Mouse (Mus musculus) cerebellum, postnatal 25 days (tissue): ENCODE measurements at regions not wholly inside any gene's neighbourhood (a gene's known extent, or its start where the extent isn't known, plus 50 kb on each side); places are given as distances from the start of the nearest gene placed in this dataset.

ENCODE experiments used
- DNase-seq, 2 experiments: peaks; one replicate each; pipeline ENCODE4 v3.0.0; 2021; ENCODE audit warnings: mixed read lengths in 2 of 2

DNA sequence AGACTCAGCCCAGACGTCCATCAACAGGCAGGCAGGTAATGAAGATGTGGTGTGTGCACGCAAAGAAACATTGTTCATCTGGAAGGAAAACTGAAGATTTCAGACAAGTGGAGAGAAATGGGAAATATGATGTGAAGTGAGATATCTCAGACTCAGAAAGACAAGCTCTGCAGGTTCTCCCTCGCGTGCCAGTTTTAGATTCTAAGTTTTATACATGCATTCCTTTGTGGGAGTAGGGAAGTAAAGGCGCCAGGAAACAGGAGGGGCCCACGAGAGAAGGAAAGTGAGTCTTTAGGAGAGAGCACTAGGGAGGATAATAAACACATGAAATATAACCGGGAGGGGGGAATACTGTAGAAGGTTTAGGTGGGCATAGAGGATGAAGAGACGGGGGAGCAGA is 223.7 kb downstream of the Ptpru start:
- no peak for DNase-seq

DNA sequence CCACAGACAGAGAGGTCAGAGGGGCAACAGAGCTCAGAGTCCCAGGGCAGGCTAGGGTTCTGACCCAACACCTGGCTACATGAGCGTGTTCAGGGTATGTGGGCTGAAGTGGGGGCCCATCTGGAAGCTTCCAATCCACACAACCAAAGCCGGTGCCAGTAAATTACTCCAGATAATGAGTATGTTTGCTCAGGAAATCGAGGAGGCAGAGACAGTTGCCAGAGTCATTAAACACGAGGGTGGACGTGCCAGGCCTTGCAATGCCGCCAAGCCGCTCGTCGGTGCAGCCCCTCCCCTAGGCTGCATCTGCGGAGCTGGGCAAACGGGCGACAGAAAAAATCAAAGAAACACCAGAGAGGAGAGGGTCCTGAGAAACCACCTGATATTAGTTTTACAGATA is 222.5 kb downstream of the Ptpru start:
- no peak for DNase-seq

DNA sequence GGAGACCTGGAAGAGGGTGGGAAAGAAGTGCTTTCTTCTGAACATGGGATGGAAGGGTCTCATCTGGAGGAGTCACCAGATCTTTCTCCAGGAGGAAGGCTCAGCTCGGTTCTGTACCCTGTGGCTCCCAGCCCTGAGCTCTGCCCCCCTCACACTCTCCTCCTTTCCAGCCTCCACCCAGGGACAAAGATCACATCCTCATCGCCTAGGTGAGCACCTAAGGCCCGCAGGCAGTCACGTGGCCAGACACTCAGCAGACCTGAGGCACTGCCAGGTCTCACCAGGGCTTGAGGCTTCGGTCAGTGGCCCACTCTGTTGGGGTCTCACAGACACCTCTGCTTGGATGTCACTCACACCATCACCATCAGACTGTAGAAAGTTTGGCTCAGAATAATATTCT is 200.0 kb downstream of the Ptpru start:
- DNase-seq, result no peak

DNA sequence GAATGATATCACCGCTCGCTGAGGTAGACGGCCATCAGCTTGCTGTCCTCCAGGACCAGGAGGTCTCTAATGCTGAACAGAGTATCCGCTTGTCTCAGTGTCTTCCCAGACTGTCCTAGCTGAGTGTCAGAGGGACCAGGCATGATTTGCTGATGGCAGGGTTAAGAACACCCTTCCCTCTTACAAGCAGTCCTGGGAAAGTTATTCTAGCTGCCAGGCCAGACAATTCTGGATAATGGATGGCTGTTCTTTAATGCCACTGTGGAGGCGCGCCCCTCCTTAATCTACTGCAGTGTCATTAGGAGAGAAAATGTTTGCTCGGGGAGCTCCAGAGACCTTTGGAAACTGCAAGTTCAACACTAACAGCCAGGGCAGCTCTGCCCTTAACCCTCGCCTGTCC is 182.1 kb downstream of the Ptpru start:
- DNase-seq, result no peak

DNA sequence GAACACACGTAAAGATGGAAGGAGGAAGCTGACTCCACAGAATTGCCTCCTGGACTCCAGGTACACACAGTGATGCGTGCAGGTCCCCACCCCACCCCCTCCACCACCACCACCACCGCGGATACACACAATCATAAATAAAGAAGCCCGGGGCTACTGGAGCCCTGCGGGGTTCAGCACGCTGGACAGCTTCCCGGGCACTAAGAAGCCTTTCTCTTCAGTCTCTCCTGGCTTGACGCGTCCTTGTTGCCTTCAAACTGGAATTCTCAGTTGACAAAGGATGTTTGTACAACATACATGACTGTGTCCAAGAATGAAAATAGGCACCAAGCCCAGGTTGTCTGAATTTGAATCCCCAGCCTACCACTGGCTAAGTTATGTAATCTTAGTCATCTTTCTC is 180.2 kb downstream of the Ptpru start:
- no peak for DNase-seq

DNA sequence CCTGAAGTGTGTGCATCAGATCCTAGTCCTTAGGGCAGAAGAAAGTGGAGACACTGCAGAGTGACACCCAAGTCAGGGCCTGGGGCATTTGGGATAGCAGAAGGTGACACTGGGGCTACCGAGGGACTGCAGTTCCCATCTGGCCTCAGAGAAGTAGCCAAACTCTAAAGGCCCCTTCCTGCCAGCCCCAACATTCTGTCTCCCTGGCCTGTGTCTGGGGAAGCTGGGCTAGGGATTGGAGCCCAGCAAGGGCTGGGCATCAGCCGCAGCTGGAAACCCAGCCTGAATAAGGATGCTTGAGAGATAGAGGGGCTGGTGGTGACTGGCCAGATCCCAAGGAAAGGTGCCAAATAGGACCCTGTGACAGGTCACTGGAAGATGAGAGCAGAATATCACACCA is 177.2 kb downstream of the Ptpru start:
- no peak for DNase-seq

DNA sequence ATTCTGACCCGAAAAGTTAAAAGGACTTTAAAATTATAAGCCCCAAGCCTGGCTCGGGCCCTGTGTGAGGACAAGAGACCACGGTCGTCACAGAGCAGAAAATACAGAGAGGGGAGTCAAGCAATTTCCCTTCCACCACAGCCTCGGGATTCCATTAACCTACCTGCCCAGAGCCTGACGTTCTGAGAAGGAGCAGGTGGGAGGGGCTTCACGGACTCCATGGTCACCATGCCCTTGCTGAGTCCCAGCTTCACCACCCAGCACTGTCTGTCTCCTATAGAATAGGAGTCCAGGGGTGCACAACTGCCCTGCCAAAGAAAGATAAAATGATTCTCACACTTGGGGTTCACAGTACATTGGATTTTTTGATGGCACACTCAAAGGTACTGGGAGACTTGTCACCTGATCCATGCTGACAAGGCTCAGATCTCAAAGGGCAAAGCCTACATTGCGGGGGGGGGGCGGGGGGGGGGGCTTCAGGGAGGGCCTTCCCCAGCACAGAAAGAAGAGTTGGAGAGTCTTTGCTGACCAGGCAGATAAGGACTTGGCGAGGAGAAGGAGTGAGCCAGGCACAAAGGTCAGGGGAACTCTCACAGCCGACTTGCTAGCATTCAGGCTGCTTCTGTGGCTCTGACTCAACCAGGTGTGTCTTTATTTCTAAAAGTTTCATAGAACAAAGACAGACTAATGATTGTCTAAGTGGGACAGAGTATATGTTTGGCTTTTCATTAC is 166.1 kb downstream of the Ptpru start:
- DNase-seq, result no peak

DNA sequence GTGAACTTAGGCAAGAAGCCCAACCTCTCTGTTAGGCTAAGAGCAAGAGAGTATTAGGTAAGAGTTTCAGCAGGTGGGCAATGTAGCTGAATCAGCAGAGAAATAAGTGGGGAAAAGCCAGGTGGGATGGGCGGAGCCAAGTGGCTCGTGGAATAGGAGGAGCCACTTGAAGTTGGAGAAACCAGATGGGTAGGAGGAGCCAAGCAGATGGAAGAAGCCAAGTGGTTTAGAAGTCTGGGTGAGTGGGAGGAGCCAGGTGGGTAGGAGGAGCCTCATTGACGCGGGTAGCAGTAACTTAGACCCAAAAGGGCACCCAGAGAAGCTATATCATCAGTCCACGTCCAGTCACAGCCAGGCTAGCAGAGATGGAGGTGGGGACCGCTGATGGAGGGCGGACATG is 160.1 kb downstream of the Ptpru start:
- DNase-seq, result no peak

DNA sequence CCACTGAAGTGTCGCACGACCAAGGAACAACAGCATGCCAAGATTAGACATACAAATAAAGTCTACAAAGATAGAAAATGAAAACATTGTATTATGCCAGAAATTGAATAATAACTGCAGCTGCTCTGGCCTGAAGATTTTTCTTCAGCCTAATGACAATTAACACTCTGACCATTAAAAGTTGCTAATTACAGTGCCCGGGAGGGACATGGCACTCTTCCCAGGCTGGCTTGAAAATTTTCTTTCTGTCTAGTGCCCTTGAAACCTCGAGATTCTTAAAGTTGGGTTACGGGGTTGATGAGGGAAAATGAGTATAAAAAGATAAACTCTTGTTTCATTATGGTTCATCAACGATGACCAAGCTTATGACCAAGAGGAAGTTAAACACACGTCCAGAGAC is 154.9 kb downstream of the Ptpru start:
- peak in 1 of 2 experiments; percentile 26 for DNase-seq

DNA sequence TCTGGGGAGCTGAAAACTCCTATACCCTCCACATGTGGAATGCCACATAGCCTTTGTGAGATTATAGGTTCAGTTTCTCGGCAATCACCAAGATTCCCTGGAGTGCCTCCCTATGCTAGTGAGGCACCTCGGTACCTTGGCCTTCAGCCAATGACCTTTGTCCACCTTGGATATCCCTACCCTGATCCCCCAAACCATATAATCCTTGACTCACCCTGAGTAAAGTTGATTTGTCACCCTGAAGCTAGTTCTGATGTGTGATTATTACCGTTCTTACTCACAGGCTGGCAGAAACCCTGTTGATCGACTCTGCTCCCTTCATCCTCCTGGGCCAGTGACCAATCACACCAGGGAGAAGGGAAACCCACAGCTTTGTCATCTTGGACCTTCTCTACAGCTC is 152.5 kb downstream of the Ptpru start:
- DNase-seq, result no peak

DNA sequence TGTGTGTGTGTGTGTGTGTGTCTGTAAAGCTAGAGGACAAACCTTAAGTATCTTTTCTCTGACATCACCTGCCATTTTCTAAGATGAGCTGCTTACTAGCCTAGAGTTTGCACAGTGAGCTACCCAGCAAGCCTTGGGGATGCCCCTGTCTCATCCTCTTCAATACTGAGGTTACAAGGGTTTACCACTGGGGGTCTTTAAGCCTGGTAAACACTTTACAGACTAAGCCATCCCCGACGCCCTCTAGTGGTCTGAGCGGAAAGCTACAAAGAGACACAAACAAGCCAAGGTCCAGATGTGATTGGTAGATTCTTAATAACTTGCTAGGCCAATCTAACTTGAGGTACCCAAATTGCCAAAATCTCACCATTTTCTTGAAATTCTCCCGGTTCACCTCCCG is 143.9 kb downstream of the Ptpru start:
- DNase-seq, result peak in 1 of 2 experiments; percentile 6

DNA sequence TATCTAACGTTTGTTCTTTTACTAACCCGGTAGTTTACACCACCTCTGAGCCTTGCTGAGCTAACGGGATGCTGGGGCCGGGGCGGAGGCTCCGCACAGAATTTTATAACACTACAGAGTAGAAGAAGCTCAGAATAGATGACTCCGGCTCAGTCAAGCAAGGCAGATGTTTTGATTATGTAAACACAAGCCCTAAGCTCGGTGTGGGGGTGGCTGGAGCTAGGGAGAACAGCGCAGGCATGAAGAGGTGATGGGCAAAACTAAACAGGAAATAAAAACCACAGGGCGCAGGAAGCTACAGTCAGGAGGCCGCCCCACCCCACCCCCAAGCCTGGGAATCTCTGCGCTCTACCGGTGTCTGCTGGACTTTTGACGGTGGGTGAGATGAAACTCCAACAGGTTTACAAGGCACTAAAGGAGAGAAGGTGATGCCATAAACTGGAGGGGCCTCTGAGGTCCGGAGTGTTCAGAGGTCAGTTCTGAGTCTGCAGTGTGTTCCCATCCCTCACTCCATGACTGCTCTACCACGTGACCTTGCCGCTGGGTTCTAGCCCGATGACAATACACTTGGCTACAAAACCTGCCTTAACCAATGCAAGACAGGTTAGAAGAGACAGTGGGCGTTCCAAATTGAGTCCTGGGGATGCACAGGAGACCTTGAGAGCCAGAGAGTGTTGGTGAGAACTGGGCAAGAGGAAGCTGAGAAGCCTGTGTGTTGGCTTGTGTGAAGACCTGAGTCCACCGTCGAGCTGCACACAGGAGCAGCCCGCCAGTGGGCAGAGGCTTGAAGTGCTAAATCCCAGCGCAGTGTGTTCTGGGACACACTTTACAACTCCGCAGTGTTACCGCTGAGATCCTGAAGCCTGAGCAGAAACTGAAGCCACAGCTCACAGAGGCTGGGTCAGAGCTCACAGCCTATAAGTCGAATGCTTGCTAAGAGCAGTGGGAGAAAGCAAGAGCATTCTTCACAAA is 141.9 kb downstream of the Ptpru start:
- no peak for DNase-seq
